Mouse (Mus musculus) gastrocnemius, adult 8-10 months (tissue): ENCODE results near the gene Gramd1b. TPM values are rescaled to one million over a fixed set of nuclear protein-coding genes. Genes with fewer than 3 reads are reported as not detected.

Experiments
- DNase-seq, 2 experiments: peaks; one replicate each; pipeline ENCODE4 v3.0.0; 2022; ENCODE audit warnings: low spot score in 2 of 2
- total RNA-seq, 4 experiments: library from RNA; stranded (reverse); gene quantifications; 2 replicates each; pipeline ENCODE4 v1.2.4; 2022

The Gramd1b gene
- total RNA-seq, 4 experiments from 2014 or later: 3.6 to 6.0 (median 4.8) TPM

- no peak for DNase-seq
Observed at GRCm38 (mm10) chr9:40370151-40370550, 161.0 kb downstream of the Gramd1b start.

GRCm38 (mm10) chr9:40366795-40367194, 164.4 kb downstream of the Gramd1b start:
- DNase-seq: no peak

- no peak for DNase-seq
Observed at GRCm38 (mm10) chr9:40364312-40364711, 166.9 kb downstream of the Gramd1b start.

GRCm38 (mm10) chr9:40361970-40362369, 169.2 kb downstream of the Gramd1b start:
- DNase-seq: no peak

- DNase-seq: no peak
Observed at GRCm38 (mm10) chr9:40358408-40358896, 172.7 kb downstream of the Gramd1b start.

- DNase-seq: no peak
Observed at GRCm38 (mm10) chr9:40356768-40357446, 174.3 kb downstream of the Gramd1b start.

GRCm38 (mm10) chr9:40356368-40356767, 174.8 kb downstream of the Gramd1b start:
- DNase-seq: no peak

GRCm38 (mm10) chr9:40355406-40355805, 175.8 kb downstream of the Gramd1b start:
- no peak for DNase-seq

GRCm38 (mm10) chr9:40353596-40353995, 177.6 kb downstream of the Gramd1b start:
- DNase-seq: no peak

- no peak for DNase-seq
Observed at GRCm38 (mm10) chr9:40350640-40351039, 180.5 kb downstream of the Gramd1b start.

GRCm38 (mm10) chr9:40350052-40350451, 181.1 kb downstream of the Gramd1b start:
- DNase-seq: no peak

- DNase-seq: no peak
Observed at GRCm38 (mm10) chr9:40349554-40349953, 181.6 kb downstream of the Gramd1b start.

- no peak for DNase-seq
Observed at GRCm38 (mm10) chr9:40348714-40349233, 182.4 kb downstream of the Gramd1b start.

GRCm38 (mm10) chr9:40346232-40346984, 184.8 kb downstream of the Gramd1b start:
- no peak for DNase-seq

- DNase-seq: no peak
Observed at GRCm38 (mm10) chr9:40345493-40346231, 185.5 kb downstream of the Gramd1b start.

GRCm38 (mm10) chr9:40344801-40345492, 186.2 kb downstream of the Gramd1b start:
- no peak for DNase-seq

GRCm38 (mm10) chr9:40343828-40344227, 187.4 kb downstream of the Gramd1b start:
- DNase-seq: no peak

- DNase-seq: no peak
Observed at GRCm38 (mm10) chr9:40343053-40343652, 188.0 kb downstream of the Gramd1b start.

GRCm38 (mm10) chr9:40342101-40342500, 189.1 kb downstream of the Gramd1b start:
- DNase-seq: no peak

- DNase-seq: no peak
Observed at GRCm38 (mm10) chr9:40339578-40339977, 191.6 kb downstream of the Gramd1b start.
